Mouse (Mus musculus) 416B (cell line): ENCODE data around the gene Itgb3bp.
A peak's percentile ranks its signal among the peaks of the same experiment; 100 is the strongest.

ENCODE experiments used
- DNase-seq: peaks from one replicate; pipeline ENCODE4 v3.0.0; 2011; ENCODE audit warnings: low read depth

The Itgb3bp gene

GRCm38 (mm10) chr4:99934859-99935258 is 5.2 kb upstream of the Itgb3bp start:
- no peak for DNase-seq

GRCm38 (mm10) chr4:99931807-99932206 is 2.2 kb upstream of the Itgb3bp start:
- DNase-seq: no peak

GRCm38 (mm10) chr4:99931240-99931580 is 1.6 kb upstream of the Itgb3bp start:
- no peak for DNase-seq

GRCm38 (mm10) chr4:99930518-99931239 is 1.1 kb upstream of the Itgb3bp start:
- no peak for DNase-seq

GRCm38 (mm10) chr4:99929149-99929612 is 432 bp downstream of the Itgb3bp start, which contains the start of gene Pgm1:
Gene Pgm1, plus strand, starts transcription at chr4:99929414.
- DNase-seq: peak; percentile 89

GRCm38 (mm10) chr4:99928521-99928920 is 1.1 kb downstream of the Itgb3bp start:
- peak; percentile 64 for DNase-seq

GRCm38 (mm10) chr4:99926380-99926779 is 3.2 kb downstream of the Itgb3bp start:
- DNase-seq: peak; percentile 70

- DNase-seq: peak; percentile 56
Observed at GRCm38 (mm10) chr4:99913894-99914451, 15.6 kb downstream of the Itgb3bp start.

- DNase-seq: no peak
Observed at GRCm38 (mm10) chr4:99882405-99882804, 47.2 kb downstream of the Itgb3bp start.

GRCm38 (mm10) chr4:99881882-99882281 is 47.7 kb downstream of the Itgb3bp start:
- peak; percentile 64 for DNase-seq

GRCm38 (mm10) chr4:99829094-99830073 is 100.2 kb downstream of the Itgb3bp start, which contains the start of gene Efcab7:
Gene Efcab7, plus strand, starts transcription at chr4:99829198.
- peak; percentile 94 for DNase-seq

GRCm38 (mm10) chr4:99828739-99829093 is 100.9 kb downstream of the Itgb3bp start:
- DNase-seq: no peak

GRCm38 (mm10) chr4:99828337-99828736 is 101.3 kb downstream of the Itgb3bp start:
- DNase-seq: peak; percentile 68

GRCm38 (mm10) chr4:99816697-99817460 is 112.7 kb downstream of the Itgb3bp start:
- no peak for DNase-seq

GRCm38 (mm10) chr4:99792365-99792764 is 137.2 kb downstream of the Itgb3bp start:
- DNase-seq: peak; percentile 55

- DNase-seq: no peak
Observed at GRCm38 (mm10) chr4:99773041-99773440, 156.6 kb downstream of the Itgb3bp start.

- no peak for DNase-seq
Observed at GRCm38 (mm10) chr4:99770555-99770954, 159.1 kb downstream of the Itgb3bp start.

- peak; percentile 49 for DNase-seq
Observed at GRCm38 (mm10) chr4:99766753-99767152, 162.9 kb downstream of the Itgb3bp start.

GRCm38 (mm10) chr4:99766303-99766702 is 163.3 kb downstream of the Itgb3bp start:
- DNase-seq: no peak

- no peak for DNase-seq
Observed at GRCm38 (mm10) chr4:99752426-99752825, 177.2 kb downstream of the Itgb3bp start.

- no peak for DNase-seq
Observed at GRCm38 (mm10) chr4:99739836-99740235, 189.8 kb downstream of the Itgb3bp start.
